Mouse (Mus musculus) myocyte (in vitro differentiated cells): ENCODE data around the gene Traf2.

Experiments
- CEBPB ChIP-seq: IDR thresholded peaks from 2 replicates; pipeline ENCODE4 v1.6.1; 2011; ENCODE audit warnings: mild to moderate bottlenecking, moderate library complexity; ENCODE audit not compliant: poor library complexity, insufficient read depth, severe bottlenecking
- E2F4 ChIP-seq: IDR thresholded peaks from one replicate; pipeline ENCODE4 v1.6.1; 2011; ENCODE audit warnings: mild to moderate bottlenecking, control low read depth, moderate library complexity; ENCODE audit not compliant: insufficient read depth
- MAX ChIP-seq: IDR thresholded peaks from one replicate; pipeline ENCODE4 v1.6.1; 2011; ENCODE audit warnings: low read depth, mild to moderate bottlenecking, control low read depth
- MYOG ChIP-seq, 3 experiments: IDR thresholded peaks; one replicate each; pipeline ENCODE4 v1.6.1; 2011; ENCODE audit warnings: control low read depth in 2 of 3, low read depth in 2 of 3, mild to moderate bottlenecking in 2 of 3; ENCODE audit not compliant: insufficient read length in 2 of 3, control insufficient read depth in 1 of 3, insufficient read depth in 1 of 3
- POLR2A ChIP-seq: IDR thresholded peaks from one replicate; pipeline ENCODE4 v1.6.1; 2011; ENCODE audit warnings: low read depth, mild to moderate bottlenecking, control low read depth, moderate library complexity; ENCODE audit not compliant: insufficient read length
- TCF12 ChIP-seq: IDR thresholded peaks from one replicate; pipeline ENCODE4 v1.6.1; 2011; ENCODE audit warnings: mild to moderate bottlenecking, control low read depth; ENCODE audit not compliant: poor library complexity, insufficient read depth, severe bottlenecking

DNA sequence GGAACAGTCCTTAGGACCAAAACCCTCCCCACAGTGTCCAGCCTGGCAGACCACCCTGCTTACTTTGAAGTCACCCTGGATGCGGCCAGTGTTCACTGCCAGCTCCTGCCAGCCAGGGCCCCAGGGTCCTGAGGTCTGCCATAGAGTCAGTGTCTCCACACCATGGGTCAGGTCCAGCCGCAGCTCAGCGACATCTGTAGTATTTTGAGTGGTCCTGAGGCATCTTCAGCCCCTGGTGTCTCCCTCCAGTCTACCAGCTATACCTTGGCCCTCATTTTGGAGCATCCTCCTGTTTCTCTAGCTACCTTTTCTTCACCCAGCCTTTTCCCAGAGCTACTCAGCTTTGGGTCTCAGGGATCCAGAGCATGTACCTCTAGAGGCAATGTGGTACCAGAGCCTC, 22.6 kb upstream of the Traf2 start:
- TF ChIP-seq POLR2A (no peak), E2F4 (no peak), MAX (no peak), CEBPB (no peak), TCF12 (no peak), MYOG (IDR thresholded peaks at IDR 0.05; ENCODE audit: control insufficient read depth in 1 of 3, insufficient read depth in 1 of 3, insufficient read length in 2 of 3, low read depth in 2 of 3) (no peak)
